Mouse (Mus musculus) cerebellum, postnatal 36 days (tissue): ENCODE data around the gene Ciapin1.
A peak's percentile ranks its signal among the peaks of the same experiment; 100 is the strongest.

Source experiments
- DNase-seq, 2 experiments: peaks; one replicate each; pipeline ENCODE4 v3.0.0; 2021 to 2022; ENCODE audit warnings: mixed read lengths in 2 of 2

The Ciapin1 gene

GRCm38 (mm10) chr8:94778036-94778435 lies 60.1 kb downstream of the Ciapin1 start:
- no peak for DNase-seq

GRCm38 (mm10) chr8:94776346-94776745 lies 61.8 kb downstream of the Ciapin1 start:
- no peak for DNase-seq

GRCm38 (mm10) chr8:94774601-94775000 lies 63.6 kb downstream of the Ciapin1 start:
- no peak for DNase-seq

- DNase-seq: peak; percentile 27 to 33
Measured at GRCm38 (mm10) chr8:94773700-94774171, 64.4 kb downstream of the Ciapin1 start.

- DNase-seq: peak in 1 of 2 experiments; percentile 8
Measured at GRCm38 (mm10) chr8:94773048-94773447, 65.1 kb downstream of the Ciapin1 start.

GRCm38 (mm10) chr8:94771941-94772670 lies 66.1 kb downstream of the Ciapin1 start, which contains the start of gene Cx3cl1:
Gene Cx3cl1 (plus strand): TSS chr8:94772009.
- peak; percentile 71 to 72 for DNase-seq

- DNase-seq: peak in 1 of 2 experiments; percentile 17
Measured at GRCm38 (mm10) chr8:94770945-94771344, 67.2 kb downstream of the Ciapin1 start.
